9 mouse cellular contexts compared by ENCODE assay signal in the genomic region with DNA sequence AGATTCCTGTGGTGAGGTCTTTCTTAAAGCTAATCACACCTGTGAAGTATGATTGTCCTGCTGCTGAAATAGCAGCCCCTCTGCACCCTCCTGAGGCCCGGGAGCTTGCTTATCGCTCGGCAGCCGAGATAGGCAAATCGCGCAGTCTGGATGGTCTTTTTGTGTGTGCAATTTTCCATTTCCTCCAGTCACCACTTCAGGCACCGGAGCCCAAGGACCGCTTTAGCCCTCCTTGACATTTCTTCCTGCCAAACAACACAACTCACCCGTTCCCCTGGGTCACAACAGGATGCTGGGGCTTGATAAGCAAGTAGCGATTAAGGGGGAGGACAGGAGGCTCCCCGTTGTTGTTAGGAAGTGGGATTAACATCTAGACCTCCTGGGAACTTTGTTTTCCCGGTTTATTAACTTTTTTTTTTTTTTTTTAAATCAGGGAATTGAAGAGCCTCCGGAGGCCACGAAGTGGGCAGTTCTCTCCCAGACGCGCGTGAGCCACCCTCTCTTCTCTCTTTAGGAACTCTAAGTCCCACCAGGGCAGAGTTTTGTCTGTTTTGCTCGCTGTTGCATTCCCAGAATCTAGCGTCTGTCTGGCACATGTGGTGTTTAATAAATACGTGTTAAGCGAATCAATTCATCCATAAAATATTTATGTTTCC. TPM values are rescaled to one million over a fixed set of nuclear protein-coding genes. Genes with fewer than 3 reads are reported as not detected.
DNase-seq lines count a peak whose midpoint lies in the region; ATAC-seq and TF ChIP-seq lines count a peak whose summit lies in the region.
"Had no signal": no experiment of that assay in that cellular context is flagged by ENCODE, and none has a peak within 500 bp of the region (broad histone marks: within the 10 kb centered on the region; RNA-seq: fewer than 3 reads in every experiment).

No protein-coding gene starts in this region.

- no peak for TF ChIP-seq CTCF in forebrain, postnatal 0 days (IDR thresholded peaks at IDR 0.05; ENCODE audit: low read depth)

- ATAC-seq in forebrain, postnatal 0 days: no peak
- ATAC-seq in hindbrain, embryonic 16.5 days: 0 out of 2 replicates have a peak, but pooled peaks have one; percentile 10
- peak; percentile 53 for ATAC-seq in liver, embryonic 12.5 days
- no peak for ATAC-seq in neural tube, embryonic 14.5 days (ENCODE audit: low read depth)

- H3K4me2 ChIP-seq in forebrain, postnatal 0 days (ENCODE audit: low read depth): peak overlapping the region; percentile 32
- peak overlapping the region; percentile 47 for H3K4me2 ChIP-seq in hindbrain, embryonic 16.5 days (ENCODE audit: low read length)
- H3K4me2 ChIP-seq in liver, embryonic 12.5 days: peak overlapping the region; percentile 60
- H3K4me2 ChIP-seq in neural tube, embryonic 14.5 days (ENCODE audit: low read depth, low read length): peak overlapping the region; percentile 23

- peaks cover 16% of the 10 kb centered on the region; the same call in 1 of the 2 replicates for H3K4me1 ChIP-seq in brown adipose tissue, adult 24 weeks (ENCODE audit: control insufficient read depth, insufficient read depth, insufficient read length, low read length)
- H3K4me1 ChIP-seq in forebrain, postnatal 0 days (ENCODE audit: insufficient read depth): peaks cover 5% of the 10 kb centered on the region
- peaks cover 16% of the 10 kb centered on the region for H3K4me1 ChIP-seq in hindbrain, embryonic 16.5 days (ENCODE audit: control insufficient read depth, insufficient read depth, low read depth, low read length)
- H3K4me1 ChIP-seq in liver, embryonic 12.5 days: peaks cover 14% of the 10 kb centered on the region
- H3K4me1 ChIP-seq in neural tube, embryonic 14.5 days (ENCODE audit: control insufficient read depth, insufficient read depth, low read length): peaks cover 7% of the 10 kb centered on the region; the same call in 1 of the 2 replicates

- 13% methylated on average over 21 of the region's 21 CpGs for WGBS in forebrain, postnatal 0 days
- WGBS in hindbrain, embryonic 16.5 days: 13% methylated on average over 21 of the region's 21 CpGs
- 6% methylated on average over 21 of the region's 21 CpGs for WGBS in liver, embryonic 12.5 days (ENCODE audit: insufficient replicate concordance)
- 13% methylated on average over 21 of the region's 21 CpGs for WGBS in neural tube, embryonic 14.5 days

- H3K36me3 ChIP-seq in forebrain, postnatal 0 days (ENCODE audit: insufficient read depth): no peaks in the 10 kb centered on the region
- H3K36me3 ChIP-seq in hindbrain, embryonic 16.5 days (ENCODE audit: control insufficient read depth, insufficient read depth, low read length): no peaks in the 10 kb centered on the region
- no peaks in the 10 kb centered on the region for H3K36me3 ChIP-seq in liver, embryonic 12.5 days
- H3K36me3 ChIP-seq in neural tube, embryonic 14.5 days (ENCODE audit: control insufficient read depth, insufficient read depth, low read length): no peaks in the 10 kb centered on the region

- H3K27ac ChIP-seq in brown adipose tissue, adult 24 weeks (replicated peaks; ENCODE audit: low read depth, low read length): peak overlapping the region; percentile 93
- no peak overlapping the region for H3K27ac ChIP-seq in forebrain, postnatal 0 days (ENCODE audit: low read depth, low read length)
- no peak overlapping the region for H3K27ac ChIP-seq in hindbrain, embryonic 16.5 days (ENCODE audit: low read depth, low read length)
- H3K27ac ChIP-seq in liver, embryonic 12.5 days: no peak overlapping the region
- H3K27ac ChIP-seq in neural tube, embryonic 14.5 days (ENCODE audit: low read depth, low read length): no peak overlapping the region

- H3K9ac ChIP-seq in forebrain, postnatal 0 days: no peak overlapping the region
- H3K9ac ChIP-seq in hindbrain, embryonic 16.5 days (ENCODE audit: low read depth, low read length): 0 out of 2 replicates have a peak overlapping the region, but pooled peaks have one; percentile 31
- H3K9ac ChIP-seq in liver, embryonic 12.5 days: no peak overlapping the region
- H3K9ac ChIP-seq in neural tube, embryonic 14.5 days (replicated peaks; ENCODE audit: low read depth, low read length): no peak overlapping the region; the same call in 1 of the 2 replicates

- H3K27me3 ChIP-seq in forebrain, postnatal 0 days (ENCODE audit: insufficient read depth, low read length): 0 out of 2 replicates have a peak, but pooled peaks cover 4% of the 10 kb centered on the region
- no peaks in the 10 kb centered on the region for H3K27me3 ChIP-seq in hindbrain, embryonic 16.5 days (replicated peaks; ENCODE audit: control insufficient read depth, insufficient read depth, low read length)
- peaks cover 3% of the 10 kb centered on the region; the same call in 1 of the 2 replicates for H3K27me3 ChIP-seq in liver, embryonic 12.5 days (replicated peaks)
- no peaks in the 10 kb centered on the region for H3K27me3 ChIP-seq in neural tube, embryonic 14.5 days (ENCODE audit: control insufficient read depth, insufficient read depth, low read length)

- DNase-seq in forebrain, postnatal 0 days: no peak
- no peak for DNase-seq in right cerebral cortex, adult 18-20 months
- no peak for DNase-seq in cerebellum, postnatal 10 days
- no peak for DNase-seq in spleen, postnatal 4 days (ENCODE audit: low spot score in 2 of 2)

- no peaks in the 10 kb centered on the region for H3K9me3 ChIP-seq in forebrain, postnatal 0 days (ENCODE audit: low read length)
- no peaks in the 10 kb centered on the region for H3K9me3 ChIP-seq in hindbrain, embryonic 16.5 days (ENCODE audit: control insufficient read depth, low read length)
- no peaks in the 10 kb centered on the region for H3K9me3 ChIP-seq in liver, embryonic 12.5 days (replicated peaks)
- H3K9me3 ChIP-seq in neural tube, embryonic 14.5 days (ENCODE audit: control insufficient read depth, low read length): no peaks in the 10 kb centered on the region

- H3K4me3 ChIP-seq in brown adipose tissue, adult 24 weeks (ENCODE audit: insufficient read depth, low read depth, low read length): peak overlapping the region; percentile 48
- 0 out of 2 replicates have a peak overlapping the region, but pooled peaks have one; percentile 5 for H3K4me3 ChIP-seq in forebrain, postnatal 0 days (ENCODE audit: low read depth, low read length)
- H3K4me3 ChIP-seq in hindbrain, embryonic 16.5 days (ENCODE audit: low read length): peak overlapping the region; percentile 9
- H3K4me3 ChIP-seq in liver, embryonic 12.5 days: peak overlapping the region; percentile 30
- H3K4me3 ChIP-seq in neural tube, embryonic 14.5 days (ENCODE audit: low read depth, low read length): no peak overlapping the region
- H3K4me3 ChIP-seq: myocyte had no signal

RNA-seq across cellular contexts. Expression of gene Cryzl2, which starts 8.3 kb away (rescaled TPM):
- polyA plus RNA-seq in brown adipose tissue, adult 24 weeks (2012; ENCODE audit: insufficient read depth, insufficient read length, missing spikeins): 21.4 and 26.2 TPM in 2 replicates
- 9.4 and 12.8 TPM in 2 replicates for total RNA-seq in forebrain, postnatal 0 days (2014; rRNA removed)
- polyA plus RNA-seq in forebrain, postnatal 0 days (2015; fragmentation: Nextera tagmentation; extraction: Ambion mirVana): 5.6 and 6.9 TPM in 2 replicates
- polyA plus RNA-seq in hindbrain, embryonic 16.5 days (2015; fragmentation: Nextera tagmentation; extraction: Ambion mirVana): 8.3 and 9.7 TPM in 2 replicates
- 6.8 and 7.0 TPM in 2 replicates for polyA plus RNA-seq in liver, embryonic 12.5 days (2016; fragmentation: Nextera tagmentation; extraction: Ambion mirVana)
- polyA plus RNA-seq in neural tube, embryonic 14.5 days (2014; fragmentation: Nextera tagmentation; extraction: Ambion mirVana): 6.2 and 8.2 TPM in 2 replicates

RNA-seq across cellular contexts. Expression of gene Rasal2, which starts 37.7 kb away (rescaled TPM):
- polyA plus RNA-seq in brown adipose tissue, adult 24 weeks (2012; ENCODE audit: insufficient read depth, insufficient read length, missing spikeins): 2.6 and 3.4 TPM in 2 replicates
- 33.6 and 42.1 TPM in 2 replicates for total RNA-seq in forebrain, postnatal 0 days (2014; rRNA removed)
- polyA plus RNA-seq in forebrain, postnatal 0 days (2015; fragmentation: Nextera tagmentation; extraction: Ambion mirVana): 18.3 and 26.3 TPM in 2 replicates
- polyA plus RNA-seq in hindbrain, embryonic 16.5 days (2015; fragmentation: Nextera tagmentation; extraction: Ambion mirVana): 35.4 and 37.1 TPM in 2 replicates
- polyA plus RNA-seq in liver, embryonic 12.5 days (2016; fragmentation: Nextera tagmentation; extraction: Ambion mirVana): 3.4 and 3.8 TPM in 2 replicates
- 36.6 and 46.4 TPM in 2 replicates for polyA plus RNA-seq in neural tube, embryonic 14.5 days (2014; fragmentation: Nextera tagmentation; extraction: Ambion mirVana)

RNA-seq across cellular contexts. Expression of gene Sec16b, which starts 56.4 kb away (rescaled TPM):
- 1.4 and 2.5 TPM in 2 replicates for polyA plus RNA-seq in brown adipose tissue, adult 24 weeks (2012; ENCODE audit: insufficient read depth, insufficient read length, missing spikeins)
- total RNA-seq in forebrain, postnatal 0 days (2014; rRNA removed): 0.33 and 0.69 TPM in 2 replicates
- polyA plus RNA-seq in forebrain, postnatal 0 days (2015; fragmentation: Nextera tagmentation; extraction: Ambion mirVana): 0.23 and 0.30 TPM in 2 replicates
- 0.46 and 0.59 TPM in 2 replicates for polyA plus RNA-seq in hindbrain, embryonic 16.5 days (2015; fragmentation: Nextera tagmentation; extraction: Ambion mirVana)
- polyA plus RNA-seq in liver, embryonic 12.5 days (2016; fragmentation: Nextera tagmentation; extraction: Ambion mirVana): 3.9 and 4.1 TPM in 2 replicates
- 0.23 and 0.36 TPM in 2 replicates for polyA plus RNA-seq in neural tube, embryonic 14.5 days (2014; fragmentation: Nextera tagmentation; extraction: Ambion mirVana)

Comparison
In these comparisons a context has a peak if more than half of its experiments do, and no peak if none do; other contexts are left out.
1. ATAC-seq: peak in hindbrain, embryonic 16.5 days (single experiment) and liver, embryonic 12.5 days (single experiment); none in forebrain, postnatal 0 days (single experiment) and neural tube, embryonic 14.5 days (single experiment).
2. Peak in every context shown above with its lines, with median percentiles within 50 percentile points of each other: H3K4me2 ChIP-seq.